Mouse (Mus musculus) heart, adult 2 months (tissue): ENCODE measurements around the gene Sema5a. TPM values are rescaled to one million over a fixed set of nuclear protein-coding genes. Genes with fewer than 3 reads are reported as not detected.

ENCODE experiments used
- DNase-seq, 2 experiments: peaks; one replicate each; pipeline ENCODE4 v3.0.0; 2021
- H3K27ac ChIP-seq: fragments of 200-600 bp; 2 replicates; pipeline ENCODE4 v1.8.1; 2022
- H3K27me3 ChIP-seq: fragments of 200-500 bp; 2 replicates; pipeline ENCODE4 v1.6.1; 2012; ENCODE audit warnings: mild to moderate bottlenecking, low read length, inconsistent platforms, mixed read lengths; ENCODE audit not compliant: control insufficient read depth, insufficient read depth
- H3K36me3 ChIP-seq: fragments of 200-500 bp; 2 replicates; pipeline ENCODE4 v1.6.1; 2012; ENCODE audit warnings: low read length, inconsistent platforms; ENCODE audit not compliant: control insufficient read depth, insufficient read depth
- H3K4me1 ChIP-seq: fragments of 200-500 bp; 2 replicates; pipeline ENCODE4 v1.6.1; 2011; ENCODE audit warnings: low read length; ENCODE audit not compliant: control insufficient read depth, insufficient read depth
- H3K4me3 ChIP-seq: fragments of 200-600 bp; 2 replicates; pipeline ENCODE4 v1.8.1; 2022
- H3K79me2 ChIP-seq: fragments of 200-500 bp; replicated peaks from 2 replicates; pipeline ENCODE4 v1.6.1; 2012; ENCODE audit warnings: mild to moderate bottlenecking, inconsistent platforms, low read length, moderate library complexity, mixed read lengths; ENCODE audit not compliant: control insufficient read depth, insufficient read depth
- H3K9ac ChIP-seq: fragments of 200-500 bp; 2 replicates; pipeline ENCODE4 v1.6.1; 2012; ENCODE audit warnings: low read depth, mild to moderate bottlenecking, control low read depth, inconsistent platforms, low read length, mixed read lengths
- CTCF ChIP-seq: fragments of 200-600 bp; IDR thresholded peaks from 2 replicates; pipeline ENCODE4 v1.8.1; 2022; ENCODE audit warnings: antibody characterized with exemption, mild to moderate bottlenecking, moderate library complexity
- EP300 ChIP-seq: fragments of 200-500 bp; IDR thresholded peaks from 2 replicates; pipeline ENCODE4 v1.6.1; 2011; ENCODE audit warnings: low read depth, low read length, control low read depth; ENCODE audit not compliant: insufficient read depth
- POLR2A ChIP-seq: fragments of 200-500 bp; IDR thresholded peaks from 2 replicates; pipeline ENCODE4 v1.6.1; 2011; ENCODE audit warnings: mild to moderate bottlenecking, low read depth, low read length, control low read depth; ENCODE audit not compliant: insufficient read depth
- whole genome bisulfite sequencing: fragments of 180-500 bp; shearing (Covaris S2); methylation state at CpG from one replicate; pipeline ENCODE4 v1.1.7; 2018; 5-methylcytosine and 5-hydroxymethylcytosine counted together
- intact Hi-C: fragments of 180-260 bp; cut with DNase I; formaldehyde crosslinking; loops from one replicate; pipeline ENCODE4 v1.15.1; 2025
- polyA plus RNA-seq: library from polyadenylated mRNA; depleted of rRNA; stranded (reverse); fragments of >200 nt; gene quantifications from 2 replicates; pipeline ENCODE4 v1.2.3, GENCODE M21; 2012
- total RNA-seq, 2 experiments: library from RNA; stranded (reverse); gene quantifications; 2 replicates each; pipeline ENCODE4 v1.2.3; 2021

The Sema5a gene
- total and polyA plus RNA-seq, 3 experiments = 1.8 to 10.6 (median 7.9) TPM

- H3K9ac ChIP-seq = no peak overlapping the region
- no peak overlapping the region for H3K4me3 ChIP-seq
- no peak for DNase-seq
- no peaks in the 10 kb centered on the region for H3K27me3 ChIP-seq
- H3K79me2 ChIP-seq = no peaks in the 10 kb centered on the region
- no peaks in the 10 kb centered on the region for H3K36me3 ChIP-seq
- intact Hi-C loops = no loop called here
- WGBS = 39% methylated on average over 5 of the region's 5 CpGs
- no peak overlapping the region for H3K27ac ChIP-seq
- peaks cover 1% of the 10 kb centered on the region; the same call in 1 of the 2 replicates for H3K4me1 ChIP-seq
- no peak for TF ChIP-seq POLR2A
- no peak for TF ChIP-seq CTCF
- TF ChIP-seq EP300 = no peak
These were observed 98.9 kb downstream of the Sema5a start for GRCm38 (mm10) chr15:32343544-32343943.

- no peaks in the 10 kb centered on the region for H3K79me2 ChIP-seq
- H3K9ac ChIP-seq = no peak overlapping the region
- DNase-seq = no peak
- no peaks in the 10 kb centered on the region for H3K36me3 ChIP-seq
- intact Hi-C loops = no loop called here
- 58% methylated on average over 5 of the region's 5 CpGs for WGBS
- H3K27me3 ChIP-seq = no peaks in the 10 kb centered on the region
- TF ChIP-seq CTCF = no peak
- no peak for TF ChIP-seq EP300
- TF ChIP-seq POLR2A = no peak
- H3K4me1 ChIP-seq = no peaks in the 10 kb centered on the region
- H3K27ac ChIP-seq = no peak overlapping the region
- no peak overlapping the region for H3K4me3 ChIP-seq
These were observed 102.7 kb downstream of the Sema5a start for GRCm38 (mm10) chr15:32347315-32347714.

- no peak overlapping the region for H3K9ac ChIP-seq
- no peaks in the 10 kb centered on the region for H3K36me3 ChIP-seq
- no peak overlapping the region for H3K27ac ChIP-seq
- 73% methylated on average over 5 of the region's 5 CpGs for WGBS
- TF ChIP-seq CTCF (no peak), POLR2A (no peak), EP300 (no peak)
- no peaks in the 10 kb centered on the region for H3K79me2 ChIP-seq
- intact Hi-C loops = no loop called here
- DNase-seq = no peak
- H3K27me3 ChIP-seq = no peaks in the 10 kb centered on the region
- H3K4me3 ChIP-seq = no peak overlapping the region
- H3K4me1 ChIP-seq = no peaks in the 10 kb centered on the region; the same call in 1 of the 2 replicates
These were observed 104.7 kb downstream of the Sema5a start for GRCm38 (mm10) chr15:32349276-32349675.

DNA sequence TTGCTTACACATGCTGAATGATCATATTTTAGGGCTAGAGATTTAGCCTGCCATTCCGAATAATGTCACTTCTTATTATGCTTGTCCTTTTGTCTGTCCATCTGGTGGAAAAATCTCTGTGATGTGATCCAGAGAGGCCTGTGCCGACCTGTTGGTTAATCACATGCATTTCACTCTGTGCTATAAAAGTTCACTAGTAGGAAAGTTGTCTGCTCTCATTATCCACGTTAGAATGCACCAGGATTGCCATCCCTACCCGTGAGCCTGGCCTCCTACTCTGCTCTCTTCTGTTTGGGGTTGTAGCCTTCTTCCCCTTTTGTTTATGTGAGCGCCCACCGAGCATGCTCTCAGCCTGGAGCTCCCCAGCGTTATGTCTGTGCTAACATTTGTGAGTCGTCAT is 108.4 kb downstream of the Sema5a start:
- no peaks in the 10 kb centered on the region; the same call in 1 of the 2 replicates for H3K4me1 ChIP-seq
- intact Hi-C loops = loop anchor here (10.0 kb wide), 1 partner anchor 162 kb away; no protein-coding TSS in a partner anchor
- 70% methylated on average over 8 of the region's 8 CpGs for WGBS
- peaks cover 1% of the 10 kb centered on the region; the same call in 1 of the 2 replicates for H3K36me3 ChIP-seq
- no peak overlapping the region for H3K27ac ChIP-seq
- no peak overlapping the region for H3K4me3 ChIP-seq
- TF ChIP-seq EP300 (no peak), POLR2A (no peak), CTCF (no peak)
- H3K27me3 ChIP-seq = no peaks in the 10 kb centered on the region
- H3K9ac ChIP-seq = no peak overlapping the region
- H3K79me2 ChIP-seq = no peaks in the 10 kb centered on the region
- no peak for DNase-seq

GRCm38 (mm10) chr15:32353513-32353912 is 108.9 kb downstream of the Sema5a start:
- Histone ChIP-seq H3K4me1 (no peaks in the 10 kb centered on the region; the same call in 1 of the 2 replicates), H3K36me3 (peaks cover 1% of the 10 kb centered on the region; the same call in 1 of the 2 replicates), H3K9ac (no peak overlapping the region), H3K4me3 (no peak overlapping the region), H3K79me2 (no peaks in the 10 kb centered on the region), H3K27ac (no peak overlapping the region), H3K27me3 (no peaks in the 10 kb centered on the region)
- WGBS = 79% methylated on average over 5 of the region's 5 CpGs
- intact Hi-C loops = loop anchor here (10.0 kb wide), 1 partner anchor 161 kb away; no protein-coding TSS in a partner anchor
- TF ChIP-seq CTCF (no peak), EP300 (no peak), POLR2A (no peak)
- no peak for DNase-seq

- peak in 1 of 2 experiments; percentile 14 for DNase-seq
- no peak overlapping the region for H3K4me3 ChIP-seq
- intact Hi-C loops = loop anchor here (10.0 kb wide), 1 partner anchor 158 kb away; no protein-coding TSS in a partner anchor
- H3K9ac ChIP-seq = no peak overlapping the region
- 48% methylated on average over 5 of the region's 5 CpGs for WGBS
- H3K27ac ChIP-seq = no peak overlapping the region; the same call in none of the 2 replicates
- TF ChIP-seq POLR2A (no peak), CTCF (no peak), EP300 (0 out of 2 replicates have a peak, but pooled peaks have one; percentile 49)
- H3K4me1 ChIP-seq = no peaks in the 10 kb centered on the region; the same call in 1 of the 2 replicates
- no peaks in the 10 kb centered on the region for H3K27me3 ChIP-seq
- peaks cover 1% of the 10 kb centered on the region; the same call in 1 of the 2 replicates for H3K36me3 ChIP-seq
- no peaks in the 10 kb centered on the region for H3K79me2 ChIP-seq
These were observed 112.2 kb downstream of the Sema5a start for GRCm38 (mm10) chr15:32356805-32357204.

DNA sequence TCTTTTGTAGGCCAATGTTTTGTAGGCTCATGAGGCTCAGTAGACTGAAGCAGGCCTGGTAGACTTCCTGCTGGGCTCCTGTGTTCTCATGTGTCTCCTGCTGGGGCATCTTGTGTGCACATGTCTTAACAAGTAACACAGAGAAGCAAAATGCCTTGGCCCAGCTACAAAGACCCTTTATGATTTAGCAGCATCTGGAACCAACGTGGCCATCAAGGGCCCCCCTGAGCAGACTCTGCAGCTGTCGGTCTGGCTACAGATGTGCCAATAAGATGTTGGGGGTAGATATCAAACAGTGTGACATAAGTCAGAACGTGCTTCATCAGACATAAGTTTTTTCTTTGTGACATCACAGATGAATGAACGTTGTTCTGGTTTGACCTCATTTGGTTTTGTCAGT is 123.2 kb downstream of the Sema5a start:
- intact Hi-C loops = no loop called here

More for the DNA sequence above, 123.2 kb downstream of the Sema5a start:
- Histone ChIP-seq H3K4me1 (no peaks in the 10 kb centered on the region), H3K9ac (no peak overlapping the region), H3K27ac (no peak overlapping the region), H3K27me3 (no peaks in the 10 kb centered on the region), H3K36me3 (no peaks in the 10 kb centered on the region), H3K4me3 (no peak overlapping the region), H3K79me2 (no peaks in the 10 kb centered on the region)
- TF ChIP-seq EP300 (no peak), POLR2A (no peak), CTCF (no peak)
- WGBS = 66% methylated on average over 4 of the region's 4 CpGs
- no peak for DNase-seq
